Mouse (Mus musculus): ENCODE measurements around the gene Plch1.
A peak's percentile ranks its signal among the peaks of the same experiment; 100 is the strongest.

The Plch1 gene

GRCm38 (mm10) chr3:63899309-63899695, at the start of gene Plch1:
Gene Plch1 (minus strand): TSS chr3:63899472.
- DNase-seq, result peak; percentile 17

- DNase-seq, result no peak
These were observed 42.1 kb upstream of the Plch1 start for GRCm38 (mm10) chr3:63941204-63941850.

GRCm38 (mm10) chr3:63938928-63939327, 39.7 kb upstream of the Plch1 start:
- DNase-seq, result no peak

GRCm38 (mm10) chr3:63928878-63929859, 29.9 kb upstream of the Plch1 start, which contains the start of gene E130311K13Rik:
Gene E130311K13Rik (minus strand): TSS chr3:63929472.
- DNase-seq, result peak; percentile 84

GRCm38 (mm10) chr3:63919634-63920033, 20.4 kb upstream of the Plch1 start:
- peak; percentile 38 for DNase-seq

GRCm38 (mm10) chr3:63910301-63910700, 11.0 kb upstream of the Plch1 start:
- DNase-seq, result no peak

GRCm38 (mm10) chr3:63905241-63905640, 6.0 kb upstream of the Plch1 start:
- DNase-seq, result no peak

GRCm38 (mm10) chr3:63904157-63904556, 4.9 kb upstream of the Plch1 start:
- DNase-seq, result no peak

GRCm38 (mm10) chr3:63900021-63900571, 824 bp upstream of the Plch1 start:
- DNase-seq, result no peak

GRCm38 (mm10) chr3:63898581-63899308, 527 bp downstream of the Plch1 start:
- peak; percentile 52 for DNase-seq

- no peak for DNase-seq
These were observed 2.1 kb downstream of the Plch1 start for GRCm38 (mm10) chr3:63897177-63897576.

- DNase-seq, result no peak
These were observed 3.0 kb downstream of the Plch1 start for GRCm38 (mm10) chr3:63896303-63896702.

- no peak for DNase-seq
These were observed 3.5 kb downstream of the Plch1 start for GRCm38 (mm10) chr3:63895786-63896185.

GRCm38 (mm10) chr3:63893677-63894076, 5.6 kb downstream of the Plch1 start:
- DNase-seq, result peak; percentile 4

GRCm38 (mm10) chr3:63892154-63892553, 7.1 kb downstream of the Plch1 start:
- no peak for DNase-seq

- DNase-seq, result no peak
These were observed 18.2 kb downstream of the Plch1 start for GRCm38 (mm10) chr3:63881065-63881464.

- no peak for DNase-seq
These were observed 20.1 kb downstream of the Plch1 start for GRCm38 (mm10) chr3:63878995-63879666.

GRCm38 (mm10) chr3:63872818-63873217, 26.5 kb downstream of the Plch1 start:
- no peak for DNase-seq

GRCm38 (mm10) chr3:63871249-63871648, 28.0 kb downstream of the Plch1 start:
- DNase-seq, result no peak

- DNase-seq, result no peak
These were observed 31.0 kb downstream of the Plch1 start for GRCm38 (mm10) chr3:63868285-63868684.

- no peak for DNase-seq
These were observed 34.2 kb downstream of the Plch1 start for GRCm38 (mm10) chr3:63865069-63865468.

- DNase-seq, result no peak
These were observed 36.6 kb downstream of the Plch1 start for GRCm38 (mm10) chr3:63862716-63863115.
